8 mouse cellular contexts compared by ENCODE assay signal in the genomic region with DNA sequence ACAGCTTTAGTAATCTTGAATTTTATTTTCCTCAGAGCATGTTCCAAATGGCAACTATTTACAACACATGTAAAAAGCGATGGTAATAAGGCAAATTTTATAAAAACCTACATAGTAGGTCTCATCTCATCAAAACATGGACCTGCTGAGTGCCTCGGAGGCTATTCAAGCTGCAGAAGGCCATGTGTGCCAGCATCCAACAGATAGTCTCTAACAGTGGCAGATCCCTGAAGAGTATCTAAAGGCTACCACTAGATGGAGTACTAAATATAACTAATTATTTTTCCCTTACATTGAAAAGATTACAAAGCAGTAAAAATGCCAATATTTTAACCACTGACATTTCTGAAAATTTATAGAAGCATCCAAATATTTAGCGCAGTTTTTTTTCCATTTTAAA.
A peak's percentile ranks its signal among the peaks of the same experiment; 100 is the strongest.
DNase-seq lines count a peak whose midpoint lies in the region; ATAC-seq and TF ChIP-seq lines count a peak whose summit lies in the region.

No protein-coding gene starts in this region.

- 13% methylated on average over 3 of the region's 3 CpGs for WGBS in heart, postnatal 0 days
- WGBS in midbrain, embryonic 11.5 days, result 30% methylated on average over 3 of the region's 3 CpGs
- 42% methylated on average over 3 of the region's 3 CpGs for WGBS in midbrain, embryonic 10.5 days
- WGBS in forebrain, postnatal 0 days, result 24% methylated on average over 3 of the region's 3 CpGs

- no peak for TF ChIP-seq EP300 in heart, postnatal 0 days (IDR thresholded peaks at IDR 0.05; ENCODE audit: low read depth)

- no peak overlapping the region for H3K9ac ChIP-seq in heart, postnatal 0 days (replicated peaks; ENCODE audit: low read depth, low read length)
- no peak overlapping the region for H3K9ac ChIP-seq in midbrain, embryonic 11.5 days (ENCODE audit: low read length)
- no peak overlapping the region for H3K9ac ChIP-seq in forebrain, postnatal 0 days

- H3K4me1 ChIP-seq in heart, postnatal 0 days (ENCODE audit: control insufficient read depth, insufficient read depth), result no peaks in the 10 kb centered on the region
- no peaks in the 10 kb centered on the region for H3K4me1 ChIP-seq in midbrain, embryonic 11.5 days (ENCODE audit: control insufficient read depth, insufficient read depth, low read length)
- H3K4me1 ChIP-seq in midbrain, embryonic 10.5 days, result no peaks in the 10 kb centered on the region
- no peaks in the 10 kb centered on the region for H3K4me1 ChIP-seq in forebrain, postnatal 0 days (ENCODE audit: insufficient read depth)

- H3K27ac ChIP-seq in heart, postnatal 0 days (ENCODE audit: low read depth), result no peak overlapping the region
- no peak overlapping the region for H3K27ac ChIP-seq in midbrain, embryonic 11.5 days (ENCODE audit: low read depth, low read length)
- no peak overlapping the region for H3K27ac ChIP-seq in midbrain, embryonic 10.5 days (replicated peaks)
- H3K27ac ChIP-seq in forebrain, postnatal 0 days (ENCODE audit: low read depth, low read length), result no peak overlapping the region

- no peak for ATAC-seq in heart, postnatal 0 days (ENCODE audit: insufficient read depth, low read depth)
- ATAC-seq in midbrain, embryonic 11.5 days (ENCODE audit: low FRiP score), result peak; percentile 67
- peak; percentile 83 for ATAC-seq in forebrain, postnatal 0 days

- H3K27me3 ChIP-seq in heart, postnatal 0 days (ENCODE audit: control insufficient read depth, insufficient read depth, low read length), result no peaks in the 10 kb centered on the region
- H3K27me3 ChIP-seq in midbrain, embryonic 11.5 days (ENCODE audit: control insufficient read depth, insufficient read depth, low read length), result no peaks in the 10 kb centered on the region
- H3K27me3 ChIP-seq in midbrain, embryonic 10.5 days (ENCODE audit: low read depth, poor library complexity, severe bottlenecking), result no peaks in the 10 kb centered on the region
- H3K27me3 ChIP-seq in forebrain, postnatal 0 days (ENCODE audit: insufficient read depth, low read length), result no peaks in the 10 kb centered on the region
- no peaks in the 10 kb centered on the region for H3K27me3 ChIP-seq in splenic B cell, adult 2 months (ENCODE audit: control insufficient read depth, insufficient read depth, low read length, poor library complexity, severe bottlenecking)

- no peaks in the 10 kb centered on the region for H3K9me3 ChIP-seq in heart, postnatal 0 days (replicated peaks; ENCODE audit: control insufficient read depth, low read length)
- no peaks in the 10 kb centered on the region for H3K9me3 ChIP-seq in midbrain, embryonic 11.5 days (ENCODE audit: control insufficient read depth, low read length)
- H3K9me3 ChIP-seq in midbrain, embryonic 10.5 days (replicated peaks), result no peaks in the 10 kb centered on the region
- H3K9me3 ChIP-seq in forebrain, postnatal 0 days (ENCODE audit: low read length), result no peaks in the 10 kb centered on the region

- intact Hi-C loops in heart, postnatal 25 days (cut with DNase I), result loop anchor here (2.0 kb wide), 1 partner anchor 255 kb away; no protein-coding TSS in a partner anchor

- peak; percentile 62 for DNase-seq in heart, postnatal 0 days (ENCODE audit: low spot score)
- no peak for DNase-seq in heart, postnatal 25 days (ENCODE audit: low spot score)
- no peak for DNase-seq in midbrain, embryonic 11.5 days (ENCODE audit: low spot score, missing footprints)
- no peak for DNase-seq in midbrain, embryonic 10.5 days (ENCODE audit: low spot score)
- DNase-seq in forebrain, postnatal 0 days, result peak; percentile 41
- DNase-seq in splenic B cell, adult 2 months (ENCODE audit: low read depth, low spot score), result peak; percentile 2
- DNase-seq in testis, postnatal 14 days (ENCODE audit: low spot score), result no peak
- no peak for DNase-seq in gastrocnemius, postnatal 10 days

- no peak overlapping the region for H3K4me2 ChIP-seq in heart, postnatal 0 days (ENCODE audit: low read depth, low read length)
- no peak overlapping the region for H3K4me2 ChIP-seq in midbrain, embryonic 11.5 days
- no peak overlapping the region for H3K4me2 ChIP-seq in forebrain, postnatal 0 days (ENCODE audit: low read depth)

- no peak overlapping the region for H3K4me3 ChIP-seq in heart, postnatal 0 days (ENCODE audit: low read depth, low read length)
- H3K4me3 ChIP-seq in midbrain, embryonic 11.5 days (ENCODE audit: low read depth, low read length), result no peak overlapping the region
- H3K4me3 ChIP-seq in midbrain, embryonic 10.5 days, result no peak overlapping the region
- H3K4me3 ChIP-seq in forebrain, postnatal 0 days (ENCODE audit: low read depth, low read length), result no peak overlapping the region

- H3K36me3 ChIP-seq in heart, postnatal 0 days (replicated peaks; ENCODE audit: control insufficient read depth, insufficient read depth, low read length), result no peaks in the 10 kb centered on the region
- H3K36me3 ChIP-seq in midbrain, embryonic 11.5 days (ENCODE audit: control insufficient read depth, insufficient read depth, low read length), result no peaks in the 10 kb centered on the region
- H3K36me3 ChIP-seq in midbrain, embryonic 10.5 days, result no peaks in the 10 kb centered on the region
- H3K36me3 ChIP-seq in forebrain, postnatal 0 days (ENCODE audit: insufficient read depth), result no peaks in the 10 kb centered on the region
- no peaks in the 10 kb centered on the region for H3K36me3 ChIP-seq in splenic B cell, adult 2 months (ENCODE audit: control insufficient read depth, insufficient read depth, low read length, poor library complexity, severe bottlenecking)

- TF ChIP-seq CTCF in heart, postnatal 0 days (IDR thresholded peaks at IDR 0.05; ENCODE audit: low read depth), result peak; percentile 48
- peak; percentile 64 for TF ChIP-seq CTCF in forebrain, postnatal 0 days (IDR thresholded peaks at IDR 0.05; ENCODE audit: low read depth)

Comparison
In these comparisons a context has a peak if more than half of its experiments do, and no peak if none do; other contexts are left out.
1. DNase-seq: peak in heart, postnatal 0 days (single experiment), forebrain, postnatal 0 days (single experiment) and splenic B cell, adult 2 months (single experiment); none in heart, postnatal 25 days (single experiment), midbrain, embryonic 11.5 days (single experiment), midbrain, embryonic 10.5 days (single experiment), testis, postnatal 14 days (single experiment) and gastrocnemius, postnatal 10 days (single experiment).